ENCODE assay signal across 8 mouse cellular contexts in genomic region chr4:154139671-154140181, GRCm38 (mm10). TPM values are rescaled to one million over a fixed set of nuclear protein-coding genes. Genes with fewer than 3 reads are reported as not detected.
DNase-seq lines count a peak whose midpoint lies in the region; ATAC-seq lines count a peak whose summit lies in the region.

No protein-coding gene starts in this region.

- peak overlapping the region; percentile 50 for H3K4me3 ChIP-seq in embryonic facial prominence, embryonic 12.5 days
- peak overlapping the region; percentile 55 for H3K4me3 ChIP-seq in kidney, embryonic 16.5 days (ENCODE audit: low read length)
- peak overlapping the region; percentile 41 for H3K4me3 ChIP-seq in neural tube, embryonic 13.5 days

- no peaks in the 10 kb centered on the region for H3K9me3 ChIP-seq in embryonic facial prominence, embryonic 12.5 days
- no peaks in the 10 kb centered on the region for H3K9me3 ChIP-seq in kidney, embryonic 16.5 days (ENCODE audit: low read length)
- H3K9me3 ChIP-seq in neural tube, embryonic 13.5 days, result no peaks in the 10 kb centered on the region

- H3K27ac ChIP-seq in embryonic facial prominence, embryonic 12.5 days, result no peak overlapping the region
- H3K27ac ChIP-seq in kidney, embryonic 16.5 days (ENCODE audit: low read length), result no peak overlapping the region
- H3K27ac ChIP-seq in neural tube, embryonic 13.5 days (replicated peaks), result no peak overlapping the region

- H3K27me3 ChIP-seq in embryonic facial prominence, embryonic 12.5 days, result peaks cover 73% of the 10 kb centered on the region
- H3K27me3 ChIP-seq in kidney, embryonic 16.5 days (ENCODE audit: insufficient read depth, low read length), result peaks cover 56% of the 10 kb centered on the region
- H3K27me3 ChIP-seq in neural tube, embryonic 13.5 days, result peaks cover 73% of the 10 kb centered on the region

- no peak for DNase-seq in cerebellum, postnatal 4 days (ENCODE audit: low spot score in 2 of 2)
- peak; percentile 26 for DNase-seq in CD4-positive helper T cell, adult 2 months (ENCODE audit: low read depth, low spot score)
- no peak for DNase-seq in thymus, adult 18-20 months
- DNase-seq in frontal cortex, postnatal 14 days (ENCODE audit: low spot score in 2 of 2), result no peak

- under 1% methylated on average over 59 of the region's 59 CpGs for WGBS in embryonic facial prominence, embryonic 12.5 days
- 1% methylated on average over 46 of the region's 59 CpGs for whole genome bisulfite sequencing in kidney, embryonic 16.5 days
- WGBS in neural tube, embryonic 13.5 days, result under 1% methylated on average over 57 of the region's 59 CpGs

- ATAC-seq in cerebellum, adult (ENCODE audit: insufficient number of reproducible peaks, low FRiP score, low TSS enrichment), result peak; percentile 31; the same call in 1 of the 2 replicates
- no peak for ATAC-seq in embryonic facial prominence, embryonic 12.5 days (ENCODE audit: insufficient number of reproducible peaks, insufficient read depth, low FRiP score, low TSS enrichment)
- peak; percentile 17; the same call in 1 of the 2 replicates for ATAC-seq in kidney, embryonic 16.5 days (ENCODE audit: low FRiP score, low TSS enrichment)
- no peak for ATAC-seq in neural tube, embryonic 13.5 days (ENCODE audit: low read depth)

- peaks cover 26% of the 10 kb centered on the region for H3K4me1 ChIP-seq in embryonic facial prominence, embryonic 12.5 days
- peaks cover 39% of the 10 kb centered on the region for H3K4me1 ChIP-seq in kidney, embryonic 16.5 days (ENCODE audit: insufficient read depth, low read length)
- peaks cover 43% of the 10 kb centered on the region for H3K4me1 ChIP-seq in neural tube, embryonic 13.5 days (replicated peaks)

- peak overlapping the region; percentile 94 for H3K4me2 ChIP-seq in embryonic facial prominence, embryonic 12.5 days (replicated peaks)
- peak overlapping the region; percentile 95 for H3K4me2 ChIP-seq in kidney, embryonic 16.5 days (replicated peaks; ENCODE audit: low read depth, low read length)
- peak overlapping the region; percentile 80 for H3K4me2 ChIP-seq in neural tube, embryonic 13.5 days

- H3K9ac ChIP-seq in embryonic facial prominence, embryonic 12.5 days, result peak overlapping the region; percentile 65
- peak overlapping the region; percentile 64 for H3K9ac ChIP-seq in kidney, embryonic 16.5 days (replicated peaks; ENCODE audit: low read length)
- peak overlapping the region; percentile 63 for H3K9ac ChIP-seq in neural tube, embryonic 13.5 days

- H3K36me3 ChIP-seq in embryonic facial prominence, embryonic 12.5 days, result no peaks in the 10 kb centered on the region
- no peaks in the 10 kb centered on the region for H3K36me3 ChIP-seq in kidney, embryonic 16.5 days (ENCODE audit: insufficient read depth, low read length)
- H3K36me3 ChIP-seq in neural tube, embryonic 13.5 days, result no peaks in the 10 kb centered on the region

RNA-seq across cellular contexts. Expression of gene Trp73, which starts 0.3 kb away (rescaled TPM):
- 1.5 and 2.3 TPM in 2 replicates for polyA plus RNA-seq in embryonic facial prominence, embryonic 12.5 days (2016; fragmentation: Nextera tagmentation; extraction: Ambion mirVana)
- 0.31 and 0.44 TPM in 2 replicates for polyA plus RNA-seq in kidney, embryonic 16.5 days (2015; fragmentation: Nextera tagmentation; extraction: Ambion mirVana)
- polyA plus RNA-seq in neural tube, embryonic 13.5 days (2015; fragmentation: Nextera tagmentation; extraction: Ambion mirVana), result 0.12 TPM in 1 of 2 replicates, not detected in the other

RNA-seq across cellular contexts. Expression of gene Wrap73, which starts 2.4 kb away (rescaled TPM):
- 49.8 TPM in 2 replicates for polyA plus RNA-seq in embryonic facial prominence, embryonic 12.5 days (2016; fragmentation: Nextera tagmentation; extraction: Ambion mirVana)
- 41.8 and 46.0 TPM in 2 replicates for polyA plus RNA-seq in kidney, embryonic 16.5 days (2015; fragmentation: Nextera tagmentation; extraction: Ambion mirVana)
- 42.5 and 45.2 TPM in 2 replicates for polyA plus RNA-seq in neural tube, embryonic 13.5 days (2015; fragmentation: Nextera tagmentation; extraction: Ambion mirVana)

RNA-seq across cellular contexts. Expression of gene Tprgl, which starts 20.7 kb away (rescaled TPM):
- polyA plus RNA-seq in embryonic facial prominence, embryonic 12.5 days (2016; fragmentation: Nextera tagmentation; extraction: Ambion mirVana), result 144 and 146 TPM in 2 replicates
- polyA plus RNA-seq in kidney, embryonic 16.5 days (2015; fragmentation: Nextera tagmentation; extraction: Ambion mirVana), result 123 and 136 TPM in 2 replicates
- polyA plus RNA-seq in neural tube, embryonic 13.5 days (2015; fragmentation: Nextera tagmentation; extraction: Ambion mirVana), result 178 and 191 TPM in 2 replicates

RNA-seq across cellular contexts. Expression of gene Megf6, which starts 30.8 kb away (rescaled TPM):
- polyA plus RNA-seq in embryonic facial prominence, embryonic 12.5 days (2016; fragmentation: Nextera tagmentation; extraction: Ambion mirVana), result 60.5 and 63.2 TPM in 2 replicates
- polyA plus RNA-seq in kidney, embryonic 16.5 days (2015; fragmentation: Nextera tagmentation; extraction: Ambion mirVana), result 12.3 and 15.7 TPM in 2 replicates
- 7.4 and 8.8 TPM in 2 replicates for polyA plus RNA-seq in neural tube, embryonic 13.5 days (2015; fragmentation: Nextera tagmentation; extraction: Ambion mirVana)

Comparison
In these comparisons a context has a peak if more than half of its experiments do, and no peak if none do; other contexts are left out.
1. ATAC-seq: peak in cerebellum, adult (single experiment) and kidney, embryonic 16.5 days (single experiment); none in embryonic facial prominence, embryonic 12.5 days (single experiment) and neural tube, embryonic 13.5 days (single experiment).
2. Peak in every context shown above with its lines, with median percentiles within 50 percentile points of each other: H3K4me2 ChIP-seq, H3K4me3 ChIP-seq and H3K9ac ChIP-seq.